25 mouse cellular contexts compared by ENCODE assay signal in the genomic region with DNA sequence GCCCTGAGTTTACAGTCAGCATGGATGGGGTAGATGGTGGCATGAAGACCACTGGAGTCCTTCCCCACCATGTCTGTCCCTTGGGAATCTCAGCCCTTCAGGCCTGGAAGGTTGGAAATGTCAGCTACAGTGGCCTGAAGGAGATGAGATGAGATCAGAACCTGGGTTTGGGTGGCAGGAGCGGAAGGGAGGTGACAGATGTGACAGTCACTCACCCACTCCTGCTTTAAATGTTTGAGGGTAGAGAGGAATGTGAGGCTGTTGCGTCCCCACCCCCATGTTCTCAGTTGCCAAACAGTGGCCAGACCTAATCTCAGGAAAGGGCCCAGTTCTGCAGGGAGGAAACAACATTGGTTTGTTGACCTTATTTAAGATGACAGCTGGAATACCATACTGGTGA. TPM values are rescaled to one million over a fixed set of nuclear protein-coding genes. Genes with fewer than 3 reads are reported as not detected.
DNase-seq lines count a peak whose midpoint lies in the region; ATAC-seq and TF ChIP-seq lines count a peak whose summit lies in the region.
"Had no signal": no experiment of that assay in that cellular context is flagged by ENCODE, and none has a peak within 500 bp of the region (broad histone marks: within the 10 kb centered on the region; RNA-seq: fewer than 3 reads in every experiment).

No protein-coding gene starts in this region.

- peaks cover 3% of the 10 kb centered on the region; the same call in 1 of the 2 replicates for H3K4me1 ChIP-seq in liver, embryonic 11.5 days (replicated peaks; ENCODE audit: control insufficient read depth, insufficient read depth, low read length)
- H3K4me1 ChIP-seq in liver, embryonic 12.5 days, result peaks cover 6% of the 10 kb centered on the region; the same call in 1 of the 2 replicates
- H3K4me1 ChIP-seq in megakaryocyte, embryonic 14.5 days, result peaks cover 36% of the 10 kb centered on the region
- H3K4me1 ChIP-seq: embryonic facial prominence, embryonic 15.5 days had no signal

- WGBS in liver, embryonic 11.5 days, result 45% methylated on average over 2 of the region's 2 CpGs
- whole genome bisulfite sequencing in liver, embryonic 12.5 days (ENCODE audit: insufficient replicate concordance), result 49% methylated on average over 2 of the region's 2 CpGs

- no peak overlapping the region for H3K4me2 ChIP-seq in liver, embryonic 11.5 days
- H3K4me2 ChIP-seq in liver, embryonic 12.5 days, result no peak overlapping the region
- peak overlapping the region; percentile 41 for H3K4me2 ChIP-seq in myocyte (ENCODE audit: low read depth)
- H3K4me2 ChIP-seq: embryonic facial prominence, embryonic 15.5 days; heart, embryonic 11.5 days; heart, embryonic 15.5 days; hindbrain, embryonic 14.5 days had no signal

- H3ac ChIP-seq in myocyte (ENCODE audit: control insufficient read depth, insufficient read length), result no peak overlapping the region

- ATAC-seq in liver, embryonic 11.5 days (replicated peaks; ENCODE audit: low FRiP score), result 0 out of 2 replicates have a peak, but pooled peaks have one; percentile 12
- no peak for ATAC-seq in liver, embryonic 12.5 days
- no peak for ATAC-seq in megakaryocyte, adult 5-6 weeks (ENCODE audit: poor library complexity, severe bottlenecking)
- ATAC-seq in frontal cortex, adult (ENCODE audit: low TSS enrichment), result no peak
- ATAC-seq: forebrain, embryonic 16.5 days had no signal

- no peak overlapping the region for H3K27ac ChIP-seq in liver, embryonic 11.5 days (ENCODE audit: low read depth, low read length)
- no peak overlapping the region for H3K27ac ChIP-seq in liver, embryonic 12.5 days
- H3K27ac ChIP-seq: embryonic facial prominence, embryonic 15.5 days; heart, adult 2 months; heart, embryonic 15.5 days; hindbrain, embryonic 10.5 days; hindbrain, embryonic 14.5 days had no signal

- H3K4me3 ChIP-seq in liver, embryonic 11.5 days (ENCODE audit: low read depth, low read length), result no peak overlapping the region
- H3K4me3 ChIP-seq in liver, embryonic 12.5 days, result no peak overlapping the region
- peak overlapping the region; percentile 47 for H3K4me3 ChIP-seq in megakaryocyte, embryonic 14.5 days (replicated peaks)
- no peak overlapping the region for H3K4me3 ChIP-seq in myocyte
- H3K4me3 ChIP-seq: embryonic facial prominence, embryonic 15.5 days; heart, adult 2 months; heart, embryonic 15.5 days; hindbrain, embryonic 10.5 days had no signal

- TF ChIP-seq POLR2A in myocyte (IDR thresholded peaks at IDR 0.05; ENCODE audit: insufficient read length, low read depth), result no peak

- DNase-seq in liver, embryonic 11.5 days (ENCODE audit: low spot score), result no peak
- DNase-seq in layer of hippocampus, adult 18-20 months (ENCODE audit: low spot score in 2 of 2), result no peak
- DNase-seq: adrenal gland, postnatal 10 days; cerebellum, adult 11 months; cerebellum, adult 8-10 months; cerebellum, postnatal 14 days; embryo, embryonic 11 days; gastrocnemius, postnatal 14 days; heart, adult 2 months; heart, postnatal 14 days had no signal

- H3K79me2 ChIP-seq in myocyte (ENCODE audit: control insufficient read depth, insufficient read depth), result no peaks in the 10 kb centered on the region

- no peaks in the 10 kb centered on the region for H3K9me3 ChIP-seq in liver, embryonic 11.5 days (ENCODE audit: control insufficient read depth, low read length)
- H3K9me3 ChIP-seq in liver, embryonic 12.5 days (replicated peaks), result no peaks in the 10 kb centered on the region
- H3K9me3 ChIP-seq in megakaryocyte, embryonic 14.5 days, result peaks cover 25% of the 10 kb centered on the region
- H3K9me3 ChIP-seq: embryonic facial prominence, embryonic 15.5 days; G1E; heart, embryonic 15.5 days; hindbrain, embryonic 10.5 days had no signal

- H3K9ac ChIP-seq in liver, embryonic 11.5 days (ENCODE audit: low read depth, low read length), result no peak overlapping the region
- H3K9ac ChIP-seq in liver, embryonic 12.5 days, result no peak overlapping the region
- H3K9ac ChIP-seq: embryonic facial prominence, embryonic 15.5 days; heart, embryonic 15.5 days; hindbrain, embryonic 14.5 days had no signal

- no peaks in the 10 kb centered on the region for H3K27me3 ChIP-seq in liver, embryonic 11.5 days (replicated peaks; ENCODE audit: control insufficient read depth, insufficient read depth, low read length)
- peaks cover 4% of the 10 kb centered on the region; the same call in 1 of the 2 replicates for H3K27me3 ChIP-seq in liver, embryonic 12.5 days (replicated peaks)
- H3K27me3 ChIP-seq in megakaryocyte, embryonic 14.5 days (replicated peaks), result peaks cover 10% of the 10 kb centered on the region
- no peaks in the 10 kb centered on the region for H3K27me3 ChIP-seq in myocyte (ENCODE audit: control insufficient read depth, insufficient read depth, insufficient read length)
- H3K27me3 ChIP-seq: embryonic facial prominence, embryonic 15.5 days; heart, embryonic 15.5 days had no signal

- H3K36me3 ChIP-seq in liver, embryonic 11.5 days (ENCODE audit: control insufficient read depth, insufficient read depth, low read length), result no peaks in the 10 kb centered on the region
- 0 out of 2 replicates have a peak, but pooled peaks cover 7% of the 10 kb centered on the region for H3K36me3 ChIP-seq in liver, embryonic 12.5 days
- H3K36me3 ChIP-seq in megakaryocyte, embryonic 14.5 days (replicated peaks; ENCODE audit: low read length), result no peaks in the 10 kb centered on the region
- no peaks in the 10 kb centered on the region for H3K36me3 ChIP-seq in myocyte (ENCODE audit: control insufficient read depth, insufficient read depth)
- H3K36me3 ChIP-seq: embryonic facial prominence, embryonic 15.5 days; G1E; heart, embryonic 15.5 days; hindbrain, embryonic 10.5 days had no signal

TF ChIP-seq in myocyte, 11 proteins besides CTCF, POLR2A, EP300 and RAD21:
- peak; percentile 76 to 94 (median 86) for TF ChIP-seq MYOD1 (IDR thresholded peaks at IDR 0.05; ENCODE audit: control insufficient read depth in 1 of 3, insufficient read length in 2 of 3, low read depth in 2 of 3)
- TF ChIP-seq TCF3 (IDR thresholded peaks at IDR 0.05; ENCODE audit: insufficient read length, low read depth), result peak; percentile 25
- TF ChIP-seq USF1 (IDR thresholded peaks at IDR 0.05; ENCODE audit: low read depth), result no peak
- TF ChIP-seq MYOG (IDR thresholded peaks at IDR 0.05; ENCODE audit: control insufficient read depth in 1 of 3, insufficient read depth in 1 of 3, insufficient read length in 2 of 3, low read depth in 2 of 3), result peak in 2 of 3 experiments; percentile 59 to 81
- TF ChIP-seq TCF12 (IDR thresholded peaks at IDR 0.05; ENCODE audit: insufficient read depth, poor library complexity, severe bottlenecking), result peak; percentile 44
- no peak for TF ChIP-seq E2F4 (IDR thresholded peaks at IDR 0.05; ENCODE audit: insufficient read depth)
- no peak for TF ChIP-seq MAX (IDR thresholded peaks at IDR 0.05; ENCODE audit: low read depth)
- TF ChIP-seq CEBPB (IDR thresholded peaks at IDR 0.05; ENCODE audit: insufficient read depth, poor library complexity, severe bottlenecking), result no peak
- TF ChIP-seq REST (IDR thresholded peaks at IDR 0.05; ENCODE audit: insufficient read depth, insufficient read length), result no peak
- TF ChIP-seq SRF (IDR thresholded peaks at IDR 0.05; ENCODE audit: control insufficient read depth, insufficient read length, low read depth), result no peak
- TF ChIP-seq POLR2AphosphoS2 (IDR thresholded peaks at IDR 0.05; ENCODE audit: insufficient read length, low read depth), result no peak

RNA-seq across cellular contexts. Expression of a gene that starts 21.2 kb away (rescaled TPM):
- 2.0 and 2.1 TPM in 2 replicates for polyA plus RNA-seq in liver, embryonic 11.5 days (2014; fragmentation: Nextera tagmentation; extraction: Ambion mirVana)
- 1.9 and 2.1 TPM in 2 replicates for polyA plus RNA-seq in liver, embryonic 12.5 days (2016; fragmentation: Nextera tagmentation; extraction: Ambion mirVana)
- polyA plus RNA-seq in megakaryocyte, embryonic 14.5 days (2012; ENCODE audit: insufficient read depth, low replicate concordance), result 1.7 and 2.1 TPM in 2 replicates
- 4.6 and 5.4 TPM in 2 replicates for total RNA-seq in megakaryocyte, adult 5-6 weeks (2015)
- total RNA-seq in megakaryocyte, adult 5-6 weeks (2017), result 4.6 and 4.8 TPM in 2 replicates
- polyA plus RNA-seq in myocyte (2012; fragmentation: generic; extraction: Trizol), result 3.7 TPM
- 10 to 100 TPM; 18.5 to 19.4 TPM for total RNA-seq in layer of hippocampus, adult 18-20 months (2021)

RNA-seq across cellular contexts. Expression of a gene that starts 41.1 kb away (rescaled TPM):
- 11.3 and 11.9 TPM in 2 replicates for polyA plus RNA-seq in liver, embryonic 11.5 days (2014; fragmentation: Nextera tagmentation; extraction: Ambion mirVana)
- polyA plus RNA-seq in liver, embryonic 12.5 days (2016; fragmentation: Nextera tagmentation; extraction: Ambion mirVana), result 10.3 and 10.8 TPM in 2 replicates
- 0.30 TPM in 1 of 2 replicates, not detected in the other for polyA plus RNA-seq in megakaryocyte, embryonic 14.5 days (2012; ENCODE audit: insufficient read depth, low replicate concordance)
- not detected in 2 replicates for total RNA-seq in megakaryocyte, adult 5-6 weeks (2015)
- not detected in 2 replicates for total RNA-seq in megakaryocyte, adult 5-6 weeks (2017)
- polyA plus RNA-seq in myocyte (2012; fragmentation: generic; extraction: Trizol), result 0.02 TPM
- not detected for total RNA-seq in layer of hippocampus, adult 18-20 months (2021)
- total RNA-seq: G1E; heart, adult 2 months; heart, postnatal 14 days had no signal
- polyA plus RNA-seq: forebrain, embryonic 11.5 days; G1E; heart, embryonic 15.5 days had no signal

RNA-seq across cellular contexts. Expression of a gene that starts 54.5 kb away (rescaled TPM):
- polyA plus RNA-seq in liver, embryonic 11.5 days (2014; fragmentation: Nextera tagmentation; extraction: Ambion mirVana), result 0.03 and 0.16 TPM in 2 replicates
- 0.01 and 0.02 TPM in 2 replicates for polyA plus RNA-seq in liver, embryonic 12.5 days (2016; fragmentation: Nextera tagmentation; extraction: Ambion mirVana)
- 0.63 TPM in 1 of 2 replicates, not detected in the other for polyA plus RNA-seq in megakaryocyte, embryonic 14.5 days (2012; ENCODE audit: insufficient read depth, low replicate concordance)
- 0.04 and 0.07 TPM in 2 replicates for total RNA-seq in megakaryocyte, adult 5-6 weeks (2015)
- total RNA-seq in megakaryocyte, adult 5-6 weeks (2017), result 0.04 and 0.08 TPM in 2 replicates
- 0.01 TPM for polyA plus RNA-seq in myocyte (2012; fragmentation: generic; extraction: Trizol)
- under 1 TPM; 0.08 to 0.12 TPM for total RNA-seq in layer of hippocampus, adult 18-20 months (2021)
- total RNA-seq: common myeloid progenitor, adult 5-6 weeks; heart, adult 2 months; heart, postnatal 14 days had no signal
- polyA plus RNA-seq: embryonic facial prominence, embryonic 11.5 days; forebrain, embryonic 11.5 days; forebrain, embryonic 16.5 days; heart, adult 2 months; hindbrain, embryonic 10.5 days had no signal
